Comparison of ENCODE assay signal across 8 mouse cellular contexts in genomic region chr11:107509631-107510338, GRCm38 (mm10). TPM values are rescaled to one million over a fixed set of nuclear protein-coding genes. Genes with fewer than 3 reads are reported as not detected.
DNase-seq lines count a peak whose midpoint lies in the region; ATAC-seq and TF ChIP-seq lines count a peak whose summit lies in the region.

No protein-coding gene starts in this region.

- H3K36me3 ChIP-seq in embryonic facial prominence, embryonic 11.5 days (replicated peaks; ENCODE audit: control insufficient read depth, insufficient read depth, low read depth, low read length): no peaks in the 10 kb centered on the region
- no peaks in the 10 kb centered on the region for H3K36me3 ChIP-seq in intestine, postnatal 0 days (ENCODE audit: control insufficient read depth, insufficient read depth)
- no peaks in the 10 kb centered on the region for H3K36me3 ChIP-seq in midbrain, embryonic 12.5 days

- intact Hi-C loops in left cerebral cortex, postnatal 14 days (cut with DNase I): loop anchor here (10.0 kb wide), 2 partner anchors 345 to 485 kb away; no protein-coding TSS in a partner anchor
- intact Hi-C loops in left cerebral cortex, postnatal 4 days (cut with DNase I): no loop called here

- no peak overlapping the region for H3K4me2 ChIP-seq in embryonic facial prominence, embryonic 11.5 days (ENCODE audit: low read depth, low read length)
- H3K4me2 ChIP-seq in intestine, postnatal 0 days (replicated peaks; ENCODE audit: low read depth): no peak overlapping the region; the same call in 1 of the 2 replicates
- H3K4me2 ChIP-seq in midbrain, embryonic 12.5 days (replicated peaks): 0 out of 2 replicates have a peak overlapping the region, but pooled peaks have one; percentile 16

- no peaks in the 10 kb centered on the region for H3K4me1 ChIP-seq in embryonic facial prominence, embryonic 11.5 days (ENCODE audit: control insufficient read depth, insufficient read depth, low read length)
- H3K4me1 ChIP-seq in intestine, postnatal 0 days (replicated peaks; ENCODE audit: control insufficient read depth, insufficient read depth, low read length): peaks cover 5% of the 10 kb centered on the region; the same call in 1 of the 2 replicates
- peaks cover 11% of the 10 kb centered on the region for H3K4me1 ChIP-seq in midbrain, embryonic 12.5 days

- H3K27ac ChIP-seq in embryonic facial prominence, embryonic 11.5 days (replicated peaks; ENCODE audit: low read depth, low read length): no peak overlapping the region
- H3K27ac ChIP-seq in intestine, postnatal 0 days (ENCODE audit: low read depth, low read length): no peak overlapping the region
- no peak overlapping the region for H3K27ac ChIP-seq in midbrain, embryonic 12.5 days (replicated peaks)

- H3K27me3 ChIP-seq in embryonic facial prominence, embryonic 11.5 days (ENCODE audit: control insufficient read depth, insufficient read depth, low read length): no peaks in the 10 kb centered on the region; the same call in 1 of the 2 replicates
- H3K27me3 ChIP-seq in intestine, postnatal 0 days (replicated peaks; ENCODE audit: control insufficient read depth, insufficient read depth, low read length): no peaks in the 10 kb centered on the region
- H3K27me3 ChIP-seq in midbrain, embryonic 12.5 days: peaks cover 12% of the 10 kb centered on the region

- ATAC-seq in embryonic facial prominence, embryonic 11.5 days (replicated peaks; ENCODE audit: insufficient number of reproducible peaks, low FRiP score, low TSS enrichment, low read depth): peak; percentile 46
- ATAC-seq in intestine, postnatal 0 days: 0 out of 2 replicates have a peak, but pooled peaks have one; percentile 25
- peak; percentile 23; the same call in 1 of the 2 replicates for ATAC-seq in midbrain, embryonic 12.5 days (ENCODE audit: low FRiP score, low read depth)

- no peak overlapping the region for H3K4me3 ChIP-seq in embryonic facial prominence, embryonic 11.5 days (ENCODE audit: low read depth, low read length)
- H3K4me3 ChIP-seq in intestine, postnatal 0 days (ENCODE audit: low read depth, low read length): no peak overlapping the region
- H3K4me3 ChIP-seq in midbrain, embryonic 12.5 days: no peak overlapping the region

- H3K9me3 ChIP-seq in embryonic facial prominence, embryonic 11.5 days (replicated peaks; ENCODE audit: control insufficient read depth, low read length): no peaks in the 10 kb centered on the region
- H3K9me3 ChIP-seq in intestine, postnatal 0 days (ENCODE audit: control insufficient read depth): no peaks in the 10 kb centered on the region
- no peaks in the 10 kb centered on the region for H3K9me3 ChIP-seq in midbrain, embryonic 12.5 days

- TF ChIP-seq CTCF in intestine, postnatal 0 days (IDR thresholded peaks at IDR 0.05; ENCODE audit: low read depth): peak; percentile 66

- WGBS in embryonic facial prominence, embryonic 11.5 days: 15% methylated on average over 11 of the region's 11 CpGs
- WGBS in intestine, postnatal 0 days: 26% methylated on average over 11 of the region's 11 CpGs
- 22% methylated on average over 11 of the region's 11 CpGs for WGBS in midbrain, embryonic 12.5 days

- peak; percentile 16 to 18 for DNase-seq in left cerebral cortex, postnatal 14 days (ENCODE audit: low spot score in 2 of 2)
- no peak for DNase-seq in left cerebral cortex, adult 18-20 months (ENCODE audit: low spot score in 2 of 2)
- DNase-seq in embryonic facial prominence, embryonic 11.5 days (ENCODE audit: low spot score): peak; percentile 53
- no peak for DNase-seq in spleen, adult 18-20 months
- DNase-seq in cerebellum, postnatal 4 days (ENCODE audit: low spot score in 2 of 2): no peak
- no peak for DNase-seq in left cerebral cortex, postnatal 4 days

- H3K9ac ChIP-seq in embryonic facial prominence, embryonic 11.5 days (replicated peaks; ENCODE audit: low read length): no peak overlapping the region
- H3K9ac ChIP-seq in intestine, postnatal 0 days (ENCODE audit: low read depth, low read length): no peak overlapping the region
- H3K9ac ChIP-seq in midbrain, embryonic 12.5 days (replicated peaks): no peak overlapping the region

RNA-seq across cellular contexts. Expression of gene Psmd12, which starts 30.5 kb away (rescaled TPM):
- total RNA-seq in left cerebral cortex, postnatal 14 days (2021): 10 to 100 TPM; 71.8 to 73.6 TPM
- total RNA-seq in left cerebral cortex, adult 18-20 months (2021): 10 to 100 TPM; 74.1 to 75.1 TPM
- 227 and 238 TPM in 2 replicates for polyA plus RNA-seq in embryonic facial prominence, embryonic 11.5 days (2014; fragmentation: Nextera tagmentation; extraction: Ambion mirVana)
- 89.4 and 95.2 TPM in 2 replicates for polyA plus RNA-seq in intestine, postnatal 0 days (2015; fragmentation: Nextera tagmentation; extraction: Ambion mirVana)
- polyA plus RNA-seq in midbrain, embryonic 12.5 days (2016; fragmentation: Nextera tagmentation; extraction: Ambion mirVana): 190 and 192 TPM in 2 replicates
- 10 to 100 TPM; 76.0 to 78.0 TPM for total RNA-seq in left cerebral cortex, postnatal 4 days (2021)

RNA-seq across cellular contexts. Expression of gene Helz, which starts 37.9 kb away (rescaled TPM):
- total RNA-seq in left cerebral cortex, postnatal 14 days (2021): 10 to 100 TPM; 40.7 to 43.6 TPM
- 10 to 100 TPM; 46.2 to 51.5 TPM for total RNA-seq in left cerebral cortex, adult 18-20 months (2021)
- 15.3 and 17.9 TPM in 2 replicates for polyA plus RNA-seq in embryonic facial prominence, embryonic 11.5 days (2014; fragmentation: Nextera tagmentation; extraction: Ambion mirVana)
- 5.7 and 6.5 TPM in 2 replicates for polyA plus RNA-seq in intestine, postnatal 0 days (2015; fragmentation: Nextera tagmentation; extraction: Ambion mirVana)
- 20.4 and 25.9 TPM in 2 replicates for polyA plus RNA-seq in midbrain, embryonic 12.5 days (2016; fragmentation: Nextera tagmentation; extraction: Ambion mirVana)
- 10 to 100 TPM; 34.9 to 38.6 TPM for total RNA-seq in left cerebral cortex, postnatal 4 days (2021)

RNA-seq across cellular contexts. Expression of gene Pitpnc1, which starts 39.3 kb away (rescaled TPM):
- total RNA-seq in left cerebral cortex, postnatal 14 days (2021): 10 to 100 TPM; 61.1 to 64.3 TPM
- total RNA-seq in left cerebral cortex, adult 18-20 months (2021): 10 to 100 TPM; 48.5 to 51.7 TPM
- 43.6 and 45.1 TPM in 2 replicates for polyA plus RNA-seq in embryonic facial prominence, embryonic 11.5 days (2014; fragmentation: Nextera tagmentation; extraction: Ambion mirVana)
- polyA plus RNA-seq in intestine, postnatal 0 days (2015; fragmentation: Nextera tagmentation; extraction: Ambion mirVana): 4.4 and 4.8 TPM in 2 replicates
- 32.3 and 32.9 TPM in 2 replicates for polyA plus RNA-seq in midbrain, embryonic 12.5 days (2016; fragmentation: Nextera tagmentation; extraction: Ambion mirVana)
- 10 to 100 TPM; 78.8 to 79.4 TPM for total RNA-seq in left cerebral cortex, postnatal 4 days (2021)

Comparison
In these comparisons a context has a peak if more than half of its experiments do, and no peak if none do; other contexts are left out.
1. DNase-seq: peak in left cerebral cortex, postnatal 14 days (2 of 2) and embryonic facial prominence, embryonic 11.5 days (single experiment); none in left cerebral cortex, adult 18-20 months (0 of 2), spleen, adult 18-20 months (0 of 2), cerebellum, postnatal 4 days (0 of 2) and left cerebral cortex, postnatal 4 days (single experiment).
2. Peak in every context shown above with its lines, with median percentiles within 50 percentile points of each other: ATAC-seq.